Mouse (Mus musculus): ENCODE results near the gene Myo3b.

GRCm38 (mm10) chr2:70113798-70114782, 75.2 kb downstream of the Myo3b start:
- TF ChIP-seq POLR2A (IDR thresholded peaks at IDR 0.05; ENCODE audit: low read depth, low read length) (no peak), CTCF (IDR thresholded peaks at IDR 0.05; ENCODE audit: borderline replicate concordance, insufficient read depth, low read length) (no peak)

All from embryonic fibroblast, embryonic 13.5 days (primary cell).